Mouse (Mus musculus) v-Abl transformed pro-B cells (cell line): ENCODE data around the gene Adgra1.

Experiments
- in situ Hi-C, 2 experiments: fragments of 400-800 bp; cut with MboI; formaldehyde crosslinking; loops; one replicate each; pipeline ENCODE4 v1.15.1; 2025; ENCODE audit not compliant: unreplicated experiment in 2 of 2

Adgra1 gene

GRCm38 (mm10) chr7:139845101-139845500 lies 11.1 kb downstream of the Adgra1 start:
- in situ Hi-C loops: no loop called here

GRCm38 (mm10) chr7:139850152-139850551 lies 16.2 kb downstream of the Adgra1 start:
- in situ Hi-C loops: no loop called here

- in situ Hi-C loops: no loop called here
Measured at GRCm38 (mm10) chr7:139850677-139851076, 16.7 kb downstream of the Adgra1 start.

GRCm38 (mm10) chr7:139851098-139851497 lies 17.1 kb downstream of the Adgra1 start:
- in situ Hi-C loops: no loop called here

- in situ Hi-C loops: no loop called here
Measured at GRCm38 (mm10) chr7:139855261-139855660, 21.3 kb downstream of the Adgra1 start.

GRCm38 (mm10) chr7:139861411-139861810 lies 27.4 kb downstream of the Adgra1 start:
- in situ Hi-C loops: no loop called here

GRCm38 (mm10) chr7:139863076-139863475 lies 29.1 kb downstream of the Adgra1 start:
- in situ Hi-C loops: no loop called here

- in situ Hi-C loops: no loop called here
Measured at GRCm38 (mm10) chr7:139864253-139864652, 30.3 kb downstream of the Adgra1 start.

- in situ Hi-C loops: no loop called here
Measured at GRCm38 (mm10) chr7:139864871-139865270, 30.9 kb downstream of the Adgra1 start.

- in situ Hi-C loops: no loop called here
Measured at GRCm38 (mm10) chr7:139871014-139871413, 37.0 kb downstream of the Adgra1 start.

GRCm38 (mm10) chr7:139877167-139877792 lies 43.3 kb downstream of the Adgra1 start:
- in situ Hi-C loops: no loop called here

- in situ Hi-C loops: no loop called here
Measured at GRCm38 (mm10) chr7:139878122-139878521, 44.1 kb downstream of the Adgra1 start.

GRCm38 (mm10) chr7:139878621-139879020 lies 44.6 kb downstream of the Adgra1 start:
- in situ Hi-C loops: no loop called here

GRCm38 (mm10) chr7:139883545-139883944 lies 49.6 kb downstream of the Adgra1 start:
- in situ Hi-C loops: no loop called here

GRCm38 (mm10) chr7:139891779-139892178 lies 57.8 kb downstream of the Adgra1 start:
- in situ Hi-C loops: no loop called here

- in situ Hi-C loops: no loop called here
Measured at GRCm38 (mm10) chr7:139894655-139895557, 60.9 kb downstream of the Adgra1 start, which contains the start of gene Kndc1. Kndc1 (plus strand) TSS chr7:139894696.

- in situ Hi-C loops: no loop called here
Measured at GRCm38 (mm10) chr7:139896271-139896670, 62.3 kb downstream of the Adgra1 start.

- in situ Hi-C loops: no loop called here
Measured at GRCm38 (mm10) chr7:139896796-139897195, 62.8 kb downstream of the Adgra1 start.

- in situ Hi-C loops: no loop called here
Measured at GRCm38 (mm10) chr7:139898606-139899005, 64.6 kb downstream of the Adgra1 start.

- in situ Hi-C loops: no loop called here
Measured at GRCm38 (mm10) chr7:139899505-139899904, 65.5 kb downstream of the Adgra1 start.

GRCm38 (mm10) chr7:139900456-139900855 lies 66.5 kb downstream of the Adgra1 start:
- in situ Hi-C loops: no loop called here

GRCm38 (mm10) chr7:139900896-139901295 lies 66.9 kb downstream of the Adgra1 start:
- in situ Hi-C loops: no loop called here
